Mouse (Mus musculus) spleen, adult 2 months (tissue): ENCODE measurements at regions not wholly inside any gene's neighbourhood (a gene's known extent, or its start where the extent isn't known, plus 50 kb on each side); places are given as distances from the start of the nearest gene placed in this dataset.
"Not testable (repeated sequence)": the region's sequence is repeated elsewhere in the genome, so short reads cannot be mapped to it uniquely, and the experiment has no call there.

Experiments
- CTCF ChIP-seq: fragments of 200-500 bp; IDR thresholded peaks from 2 replicates; pipeline ENCODE4 v1.5.1; 2011; ENCODE audit warnings: mild to moderate bottlenecking, inconsistent platforms; ENCODE audit not compliant: insufficient read depth, insufficient read length, insufficient replicate concordance; ENCODE audit errors: extremely low read depth
- POLR2A ChIP-seq: fragments of 200-500 bp; IDR thresholded peaks from 2 replicates; pipeline ENCODE4 v1.6.1; 2011; ENCODE audit warnings: low read depth, low read length, inconsistent platforms

- TF ChIP-seq POLR2A, CTCF: not testable (repeated sequence)
Measured at GRCm38 (mm10) chr10:22487071-22487470, 126.7 kb downstream of the Raet1d start.
